Mouse (Mus musculus): ENCODE measurements at regions not wholly inside any gene's neighbourhood (a gene's known extent, or its start where the extent isn't known, plus 50 kb on each side); places are given as distances from the start of the nearest gene placed in this dataset.

- DNase-seq (ENCODE audit: low read depth, low spot score), result no peak
These were observed 250.7 kb downstream of the Gm12728 start for GRCm38 (mm10) chr4:106040376-106040775.

- DNase-seq (ENCODE audit: low read depth, low spot score), result peak; percentile 11
These were observed 252.8 kb downstream of the Gm12728 start for GRCm38 (mm10) chr4:106042456-106042855.

GRCm38 (mm10) chr4:106043661-106044060, 254.0 kb downstream of the Gm12728 start:
- no peak for DNase-seq (ENCODE audit: low read depth, low spot score)

GRCm38 (mm10) chr4:106048053-106048452, 258.4 kb downstream of the Gm12728 start:
- no peak for DNase-seq (ENCODE audit: low read depth, low spot score)

GRCm38 (mm10) chr4:106048797-106049196, 259.1 kb downstream of the Gm12728 start:
- no peak for DNase-seq (ENCODE audit: low read depth, low spot score)

- DNase-seq (ENCODE audit: low read depth, low spot score), result no peak
These were observed 260.2 kb downstream of the Gm12728 start for GRCm38 (mm10) chr4:106049880-106050279.

GRCm38 (mm10) chr4:106050297-106050696, 260.6 kb downstream of the Gm12728 start:
- no peak for DNase-seq (ENCODE audit: low read depth, low spot score)

GRCm38 (mm10) chr4:106053496-106053895, 262.5 kb upstream of the Usp24 start:
- DNase-seq (ENCODE audit: low read depth, low spot score), result no peak

GRCm38 (mm10) chr4:106054324-106054723, 261.7 kb upstream of the Usp24 start:
- no peak for DNase-seq (ENCODE audit: low read depth, low spot score)

GRCm38 (mm10) chr4:106062651-106063050, 253.4 kb upstream of the Usp24 start:
- DNase-seq (ENCODE audit: low read depth, low spot score), result no peak

- DNase-seq (ENCODE audit: low read depth, low spot score), result no peak
These were observed 252.1 kb upstream of the Usp24 start for GRCm38 (mm10) chr4:106063851-106064382.

- DNase-seq (ENCODE audit: low read depth, low spot score), result no peak
These were observed 249.0 kb upstream of the Usp24 start for GRCm38 (mm10) chr4:106067023-106067422.

- no peak for DNase-seq (ENCODE audit: low read depth, low spot score)
These were observed 232.5 kb upstream of the Usp24 start for GRCm38 (mm10) chr4:106083546-106083945.

GRCm38 (mm10) chr4:106091927-106092675, 223.9 kb upstream of the Usp24 start:
- DNase-seq (ENCODE audit: low read depth, low spot score), result no peak

GRCm38 (mm10) chr4:106092676-106093070, 223.3 kb upstream of the Usp24 start:
- DNase-seq (ENCODE audit: low read depth, low spot score), result no peak

GRCm38 (mm10) chr4:106093252-106093651, 222.8 kb upstream of the Usp24 start:
- peak; percentile 46 for DNase-seq (ENCODE audit: low read depth, low spot score)

- no peak for DNase-seq (ENCODE audit: low read depth, low spot score)
These were observed 221.0 kb upstream of the Usp24 start for GRCm38 (mm10) chr4:106094882-106095556.

GRCm38 (mm10) chr4:106096130-106096529, 219.9 kb upstream of the Usp24 start:
- DNase-seq (ENCODE audit: low read depth, low spot score), result no peak

- no peak for DNase-seq (ENCODE audit: low read depth, low spot score)
These were observed 218.2 kb upstream of the Usp24 start for GRCm38 (mm10) chr4:106097846-106098245.

- no peak for DNase-seq (ENCODE audit: low read depth, low spot score)
These were observed 215.6 kb upstream of the Usp24 start for GRCm38 (mm10) chr4:106100211-106101025.

GRCm38 (mm10) chr4:106101904-106102303, 214.1 kb upstream of the Usp24 start:
- no peak for DNase-seq (ENCODE audit: low read depth, low spot score)

- no peak for DNase-seq (ENCODE audit: low read depth, low spot score)
These were observed 213.5 kb upstream of the Usp24 start for GRCm38 (mm10) chr4:106102451-106102977.

All from ES-CJ7 (cell line).